Mouse (Mus musculus): ENCODE data around the gene Nsd1. TPM values are rescaled to one million over a fixed set of nuclear protein-coding genes. Genes with fewer than 3 reads are reported as not detected.

Gene Nsd1
- total RNA-seq, 2 experiments from 2014 or later: 168 to 172 TPM

- DNase-seq (ENCODE audit: low spot score in 2 of 2): no peak
Measured at GRCm38 (mm10) chr13:55328641-55329040, 119.1 kb downstream of the Nsd1 start.

GRCm38 (mm10) chr13:55329109-55329682 is 119.6 kb downstream of the Nsd1 start:
- no peak for DNase-seq (ENCODE audit: low spot score in 2 of 2)

GRCm38 (mm10) chr13:55329683-55330566 is 120.3 kb downstream of the Nsd1 start, which contains the start of gene Mxd3:
Gene Mxd3 (minus strand): TSS chr13:55329823.
- DNase-seq (ENCODE audit: low spot score in 2 of 2): peak; percentile 56 to 83

GRCm38 (mm10) chr13:55330567-55331400 is 121.2 kb downstream of the Nsd1 start:
- no peak for DNase-seq (ENCODE audit: low spot score in 2 of 2)

- DNase-seq (ENCODE audit: low spot score in 2 of 2): no peak
Measured at GRCm38 (mm10) chr13:55332331-55332730, 122.7 kb downstream of the Nsd1 start.

GRCm38 (mm10) chr13:55335701-55336100 is 126.1 kb downstream of the Nsd1 start:
- no peak for DNase-seq (ENCODE audit: low spot score in 2 of 2)

- no peak for DNase-seq (ENCODE audit: low spot score in 2 of 2)
Measured at GRCm38 (mm10) chr13:55337341-55337975, 127.9 kb downstream of the Nsd1 start.

GRCm38 (mm10) chr13:55338131-55339054 is 128.8 kb downstream of the Nsd1 start:
- no peak for DNase-seq (ENCODE audit: low spot score in 2 of 2)

GRCm38 (mm10) chr13:55339259-55339658 is 129.7 kb downstream of the Nsd1 start:
- no peak for DNase-seq (ENCODE audit: low spot score in 2 of 2)

GRCm38 (mm10) chr13:55342469-55342868 is 132.9 kb downstream of the Nsd1 start:
- DNase-seq (ENCODE audit: low spot score in 2 of 2): no peak

GRCm38 (mm10) chr13:55344286-55344685 is 134.7 kb downstream of the Nsd1 start:
- DNase-seq (ENCODE audit: low spot score in 2 of 2): no peak

GRCm38 (mm10) chr13:55346745-55347144 is 137.2 kb downstream of the Nsd1 start:
- DNase-seq (ENCODE audit: low spot score in 2 of 2): no peak

- DNase-seq (ENCODE audit: low spot score in 2 of 2): no peak
Measured at GRCm38 (mm10) chr13:55361145-55361544, 151.6 kb downstream of the Nsd1 start.

- peak in 1 of 2 experiments; percentile 13 for DNase-seq (ENCODE audit: low spot score in 2 of 2)
Measured at GRCm38 (mm10) chr13:55361974-55362452, 152.4 kb downstream of the Nsd1 start.

GRCm38 (mm10) chr13:55362453-55363060 is 153.0 kb downstream of the Nsd1 start, which contains the start of gene Lman2:
Gene Lman2 (minus strand): TSS chr13:55362783.
- DNase-seq (ENCODE audit: low spot score in 2 of 2): peak; percentile 74 to 93

Measured in adrenal gland, postnatal 4 days (tissue).